Mouse (Mus musculus) ES-E14 (cell line): ENCODE results near the gene Cebpzos. TPM values are rescaled to one million over a fixed set of nuclear protein-coding genes. Genes with fewer than 3 reads are reported as not detected.
A peak's percentile ranks its signal among the peaks of the same experiment; 100 is the strongest.

Experiments used
- DNase-seq: peaks from one replicate; pipeline ENCODE4 v3.0.0-alpha.2; 2013; ENCODE audit warnings: low read depth, low spot score
- H3K27ac ChIP-seq: 2 replicates; pipeline ENCODE4 v1.5.1; 2012; ENCODE audit warnings: low read depth, mild to moderate bottlenecking, low read length, moderate library complexity, mixed read lengths; ENCODE audit not compliant: poor library complexity, insufficient read depth, severe bottlenecking
- H3K36me3 ChIP-seq: 2 replicates; pipeline ENCODE4 v1.6.1; 2012; ENCODE audit warnings: mild to moderate bottlenecking, low read length, moderate library complexity, mixed read lengths; ENCODE audit not compliant: control insufficient read depth, poor library complexity, insufficient read depth, severe bottlenecking
- H3K4me1 ChIP-seq, 2 experiments: fragments of 150-350 bp in 1 of 2; sonication (generic) in 1 of 2; 2 replicates each; pipeline ENCODE4 v1.6.1; 2012; ENCODE audit warnings: low read length in 2 of 2, mild to moderate bottlenecking in 1 of 2, mixed read lengths in 1 of 2; ENCODE audit not compliant: control insufficient read depth in 2 of 2, insufficient read depth in 2 of 2, poor library complexity in 1 of 2
- H3K4me3 ChIP-seq, 2 experiments: fragments of 150-350 bp in 1 of 2; sonication (generic) in 1 of 2; 2 replicates each; pipeline ENCODE4 v1.5.1; 2012; ENCODE audit warnings: low read length in 2 of 2, low read depth in 1 of 2, mild to moderate bottlenecking in 1 of 2, mixed read lengths in 1 of 2; ENCODE audit not compliant: insufficient read depth in 1 of 2, poor library complexity in 1 of 2, severe bottlenecking in 1 of 2
- H3K9ac ChIP-seq: 2 replicates; pipeline ENCODE4 v1.6.1; 2012; ENCODE audit warnings: low read depth, mild to moderate bottlenecking, low read length, mixed read lengths; ENCODE audit not compliant: poor library complexity, insufficient read depth, severe bottlenecking
- H3K9me3 ChIP-seq: fragments of 150-350 bp; sonication (generic); 2 replicates; pipeline ENCODE4 v1.6.1; 2012; ENCODE audit warnings: low read depth, mild to moderate bottlenecking, low read length; ENCODE audit not compliant: control insufficient read depth, insufficient read depth
- CHD2 ChIP-seq: IDR thresholded peaks from 2 replicates; pipeline ENCODE4 v1.6.1; 2014; ENCODE audit warnings: mild to moderate bottlenecking, low read depth, low read length, inconsistent platforms
- HCFC1 ChIP-seq: IDR thresholded peaks from 2 replicates; pipeline ENCODE4 v1.6.1; 2012; ENCODE audit warnings: low read length, inconsistent platforms, borderline replicate concordance; ENCODE audit not compliant: insufficient read depth
- MAFK ChIP-seq: IDR thresholded peaks from 2 replicates; pipeline ENCODE4 v1.6.1; 2014; ENCODE audit warnings: mild to moderate bottlenecking, low read depth, low read length, inconsistent platforms; ENCODE audit not compliant: insufficient read depth
- ZC3H11A ChIP-seq: IDR thresholded peaks from 2 replicates; pipeline ENCODE4 v1.6.1; 2012; ENCODE audit warnings: low read depth, mild to moderate bottlenecking, inconsistent platforms, low read length, borderline replicate concordance
- ZNF384 ChIP-seq: IDR thresholded peaks from 2 replicates; pipeline ENCODE4 v1.6.1; 2012; ENCODE audit warnings: low read depth, low read length, inconsistent platforms
- in situ Hi-C, 2 experiments: fragments of 600-800 bp; cut with MboI; formaldehyde crosslinking; loops; one replicate each; pipeline ENCODE4 v1.15.1; 2025; ENCODE audit warnings: low sequenced_read_pairs in 2 of 2, inconsistent platforms in 1 of 2; ENCODE audit not compliant: unreplicated experiment in 2 of 2
- total RNA-seq: library from RNA; depleted of rRNA; stranded (reverse); fragments of 300-350 nt; gene quantifications from 2 replicates; pipeline ENCODE4 v1.2.3, GENCODE M21; 2012

Cebpzos gene
- total RNA-seq, 1 experiment = 48.6 TPM

DNA sequence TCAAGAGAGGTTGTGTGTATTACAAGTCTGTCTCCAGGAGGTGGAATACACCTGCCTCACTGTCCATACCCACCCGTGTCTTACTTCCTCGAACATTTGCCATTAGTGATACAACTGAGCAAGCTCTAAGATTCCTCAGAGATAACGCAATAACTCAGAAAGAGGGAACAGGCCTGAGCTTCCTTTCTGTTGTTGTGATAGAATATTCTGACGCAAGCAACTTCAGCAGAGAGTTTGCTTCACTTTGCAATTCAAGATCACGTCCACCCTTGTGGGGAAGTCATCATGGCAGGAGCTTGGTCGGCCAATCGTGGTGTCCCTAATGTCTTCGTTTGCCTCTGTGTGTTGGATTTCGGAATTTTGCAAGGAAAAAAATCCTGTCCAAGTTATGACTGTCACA lies 25.3 kb upstream of the Cebpzos start:
- Histone ChIP-seq H3K36me3 (0 out of 2 replicates have a peak, but pooled peaks cover 3% of the 10 kb centered on the region), H3K4me1 (0 out of 4 replicates have a peak, but pooled peaks cover 0 to 3% of the 10 kb centered on the region in 2 experiments)
- in situ Hi-C loops = no loop called here

DNA sequence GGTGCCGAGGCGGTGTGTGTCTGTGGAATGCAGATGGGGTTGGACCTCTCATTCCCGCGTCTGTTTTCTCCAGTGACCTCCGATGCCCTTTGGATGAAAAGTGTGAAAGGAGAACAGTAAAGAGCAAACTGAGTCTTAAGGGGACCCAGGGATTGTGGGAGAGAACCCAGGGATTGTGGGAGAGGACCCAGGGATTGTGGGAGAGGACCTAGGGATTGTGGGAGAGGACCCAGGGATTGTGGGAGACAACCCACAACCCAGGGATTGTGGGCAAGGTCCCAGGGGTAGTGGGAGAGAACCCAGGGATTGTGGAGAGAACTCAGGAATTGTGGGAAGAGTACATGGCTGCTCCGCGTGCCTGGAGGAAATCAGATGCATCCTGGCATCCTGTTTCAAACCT lies 21.3 kb upstream of the Cebpzos start:
- peak overlapping the region; percentile 68; the same call in 1 of the 2 replicates for H3K9ac ChIP-seq
- in situ Hi-C loops = no loop called here
- no peak overlapping the region; the same call in 1 of the 2 replicates for H3K27ac ChIP-seq
- H3K4me1 ChIP-seq = 0 out of 4 replicates have a peak, but pooled peaks cover 0 to 3% of the 10 kb centered on the region in 2 experiments
- TF ChIP-seq ZC3H11A = no peak
- TF ChIP-seq ZNF384 = no peak
- TF ChIP-seq HCFC1 = no peak
- no peak for TF ChIP-seq MAFK
- no peak for TF ChIP-seq CHD2
- H3K4me3 ChIP-seq = peak overlapping the region; percentile 48 to 66
- no peak for DNase-seq
- no peaks in the 10 kb centered on the region for H3K9me3 ChIP-seq
- H3K36me3 ChIP-seq = 0 out of 2 replicates have a peak, but pooled peaks cover 3% of the 10 kb centered on the region

More for the DNA sequence above, 25.3 kb upstream of the Cebpzos start:
- TF ChIP-seq CHD2 (no peak), MAFK (no peak), HCFC1 (no peak), ZNF384 (no peak), ZC3H11A (no peak)
- no peak overlapping the region for H3K4me3 ChIP-seq
- H3K9me3 ChIP-seq = no peaks in the 10 kb centered on the region
- DNase-seq = no peak
- H3K27ac ChIP-seq = no peak overlapping the region
- no peak overlapping the region for H3K9ac ChIP-seq

DNA sequence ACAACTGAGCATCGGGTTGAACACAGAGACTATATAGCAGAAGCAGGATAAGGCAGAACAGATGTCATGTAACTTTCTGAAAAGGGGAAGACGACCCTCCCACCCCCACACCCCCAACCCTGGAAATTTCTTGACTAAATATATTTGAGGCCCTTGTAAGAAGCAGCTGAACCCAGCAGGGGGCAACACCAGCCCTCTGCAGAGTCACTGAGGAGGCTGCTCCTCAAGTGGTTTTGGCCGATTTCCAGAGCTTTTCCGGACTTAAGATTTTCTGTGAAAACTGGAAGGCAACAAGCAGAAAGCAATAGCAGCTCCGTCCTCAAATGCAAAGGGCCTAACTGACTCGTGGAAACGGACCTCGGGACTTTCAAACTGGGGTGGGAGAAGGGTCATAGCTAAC lies 20.9 kb upstream of the Cebpzos start:
- Histone ChIP-seq H3K36me3 (0 out of 2 replicates have a peak, but pooled peaks cover 3% of the 10 kb centered on the region), H3K9me3 (no peaks in the 10 kb centered on the region), H3K4me3 (peak overlapping the region; percentile 48 to 66), H3K9ac (peak overlapping the region; percentile 68; the same call in 1 of the 2 replicates), H3K27ac (peak overlapping the region; percentile 7; the same call in 1 of the 2 replicates), H3K4me1 (0 out of 4 replicates have a peak, but pooled peaks cover 0 to 3% of the 10 kb centered on the region in 2 experiments)
- TF ChIP-seq MAFK (no peak), CHD2 (no peak), ZNF384 (no peak), HCFC1 (no peak), ZC3H11A (no peak)
- in situ Hi-C loops = no loop called here
- DNase-seq = no peak

DNA sequence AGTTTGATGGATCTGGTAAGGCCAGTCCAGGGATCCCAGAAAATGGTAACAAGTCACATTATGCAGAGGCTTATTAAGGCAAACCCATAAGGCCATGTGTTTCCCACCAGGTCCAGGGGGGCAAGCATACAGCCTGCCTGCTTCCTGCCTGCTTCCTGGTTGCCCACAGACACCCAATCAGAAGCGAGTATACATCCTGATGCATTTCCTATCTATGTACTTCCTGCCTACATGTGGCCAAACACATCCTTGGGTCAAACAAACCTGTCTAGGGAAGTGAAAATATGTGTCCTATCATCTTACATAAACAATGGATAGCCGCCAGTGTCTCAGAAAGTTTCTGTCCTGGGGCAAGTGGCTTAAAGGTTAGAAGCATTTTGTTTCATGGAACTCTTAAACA lies 13.1 kb upstream of the Cebpzos start:
- no peak overlapping the region for H3K4me3 ChIP-seq
- DNase-seq = no peak
- in situ Hi-C loops = no loop called here
- H3K9me3 ChIP-seq = no peaks in the 10 kb centered on the region
- no peak for TF ChIP-seq ZC3H11A
- no peak for TF ChIP-seq ZNF384
- TF ChIP-seq CHD2 = no peak
- TF ChIP-seq MAFK = no peak
- TF ChIP-seq HCFC1 = no peak
- H3K27ac ChIP-seq = no peak overlapping the region
- H3K9ac ChIP-seq = no peak overlapping the region
- no peaks in the 10 kb centered on the region for H3K36me3 ChIP-seq
- no peaks in the 10 kb centered on the region for H3K4me1 ChIP-seq
